Mouse (Mus musculus): ENCODE measurements at regions not wholly inside any gene's neighbourhood (a gene's known extent, or its start where the extent isn't known, plus 50 kb on each side); places are given as distances from the start of the nearest gene placed in this dataset.

GRCm38 (mm10) chr9:100357553-100357952 lies 129.0 kb downstream of the Il20rb start:
- Histone ChIP-seq H3K4me3 (ENCODE audit: low read depth, low read length) (no peak overlapping the region), H3K27ac (ENCODE audit: insufficient read depth, low read depth, low read length) (no peak overlapping the region), H3K4me1 (ENCODE audit: control insufficient read depth, insufficient read depth, insufficient read length, low read length) (no peaks in the 10 kb centered on the region), H3K36me3 (ENCODE audit: control insufficient read depth, insufficient read depth, low read length) (no peaks in the 10 kb centered on the region), H3K27me3 (ENCODE audit: control insufficient read depth, insufficient read depth, low read length) (no peaks in the 10 kb centered on the region)
- TF ChIP-seq POLR2A (IDR thresholded peaks at IDR 0.05; ENCODE audit: low read depth, low read length) (no peak), CTCF (IDR thresholded peaks at IDR 0.05; ENCODE audit: extremely low read depth, insufficient read length, insufficient replicate concordance, low read depth, low read length) (no peak)
- WGBS = 64% methylated on average over 12 of the region's 12 CpGs

GRCm38 (mm10) chr9:100340796-100341195 lies 145.8 kb downstream of the Il20rb start:
- H3K27ac ChIP-seq (ENCODE audit: insufficient read depth, low read depth, low read length) = no peak overlapping the region
- TF ChIP-seq CTCF (IDR thresholded peaks at IDR 0.05; ENCODE audit: extremely low read depth, insufficient read length, insufficient replicate concordance, low read depth, low read length) = no peak
- no peak for TF ChIP-seq POLR2A (IDR thresholded peaks at IDR 0.05; ENCODE audit: low read depth, low read length)
- H3K36me3 ChIP-seq (ENCODE audit: control insufficient read depth, insufficient read depth, low read length) = no peaks in the 10 kb centered on the region
- no peaks in the 10 kb centered on the region for H3K4me1 ChIP-seq (ENCODE audit: control insufficient read depth, insufficient read depth, insufficient read length, low read length)
- 76% methylated on average over 8 of the region's 8 CpGs for WGBS
- H3K27me3 ChIP-seq (ENCODE audit: control insufficient read depth, insufficient read depth, low read length) = no peaks in the 10 kb centered on the region
- no peak overlapping the region for H3K4me3 ChIP-seq (ENCODE audit: low read depth, low read length)

DNA sequence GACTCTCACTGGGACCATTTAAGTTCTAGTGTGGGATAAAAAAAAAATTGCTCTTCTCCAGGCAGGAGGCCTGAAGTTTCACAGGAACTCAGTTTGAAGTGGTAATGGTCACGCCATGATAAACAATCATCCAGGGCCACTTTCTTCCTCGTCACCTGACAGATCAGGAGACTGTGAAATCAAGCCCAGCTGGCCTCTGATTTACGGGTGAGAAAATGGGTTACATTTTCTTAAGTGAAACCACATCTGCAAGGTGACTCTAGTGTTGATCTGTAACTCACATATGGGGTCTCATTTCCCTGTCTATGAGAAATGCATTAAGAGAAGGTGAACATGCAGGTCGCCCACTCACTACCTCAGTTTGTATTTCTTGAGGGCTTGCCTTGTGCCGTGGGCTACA lies 178.8 kb downstream of the Il20rb start:
- TF ChIP-seq CTCF (IDR thresholded peaks at IDR 0.05; ENCODE audit: extremely low read depth, insufficient read length, insufficient replicate concordance, low read depth, low read length) = no peak
- TF ChIP-seq POLR2A (IDR thresholded peaks at IDR 0.05; ENCODE audit: low read depth, low read length) = no peak
- Histone ChIP-seq H3K4me1 (ENCODE audit: control insufficient read depth, insufficient read depth, insufficient read length, low read length) (no peaks in the 10 kb centered on the region), H3K4me3 (ENCODE audit: low read depth, low read length) (no peak overlapping the region), H3K36me3 (ENCODE audit: control insufficient read depth, insufficient read depth, low read length) (no peaks in the 10 kb centered on the region), H3K27ac (ENCODE audit: insufficient read depth, low read depth, low read length) (no peak overlapping the region), H3K27me3 (ENCODE audit: control insufficient read depth, insufficient read depth, low read length) (no peaks in the 10 kb centered on the region)
- 68% methylated on average over 5 of the region's 5 CpGs for WGBS

GRCm38 (mm10) chr9:100307364-100307763 lies 179.2 kb downstream of the Il20rb start:
- TF ChIP-seq CTCF (IDR thresholded peaks at IDR 0.05; ENCODE audit: extremely low read depth, insufficient read length, insufficient replicate concordance, low read depth, low read length) = no peak
- TF ChIP-seq POLR2A (IDR thresholded peaks at IDR 0.05; ENCODE audit: low read depth, low read length) = no peak
- Histone ChIP-seq H3K4me1 (ENCODE audit: control insufficient read depth, insufficient read depth, insufficient read length, low read length) (no peaks in the 10 kb centered on the region), H3K36me3 (ENCODE audit: control insufficient read depth, insufficient read depth, low read length) (no peaks in the 10 kb centered on the region), H3K27me3 (ENCODE audit: control insufficient read depth, insufficient read depth, low read length) (no peaks in the 10 kb centered on the region), H3K27ac (ENCODE audit: insufficient read depth, low read depth, low read length) (no peak overlapping the region), H3K4me3 (ENCODE audit: low read depth, low read length) (no peak overlapping the region)
- 40% methylated on average over 2 of the region's 2 CpGs for WGBS

DNA sequence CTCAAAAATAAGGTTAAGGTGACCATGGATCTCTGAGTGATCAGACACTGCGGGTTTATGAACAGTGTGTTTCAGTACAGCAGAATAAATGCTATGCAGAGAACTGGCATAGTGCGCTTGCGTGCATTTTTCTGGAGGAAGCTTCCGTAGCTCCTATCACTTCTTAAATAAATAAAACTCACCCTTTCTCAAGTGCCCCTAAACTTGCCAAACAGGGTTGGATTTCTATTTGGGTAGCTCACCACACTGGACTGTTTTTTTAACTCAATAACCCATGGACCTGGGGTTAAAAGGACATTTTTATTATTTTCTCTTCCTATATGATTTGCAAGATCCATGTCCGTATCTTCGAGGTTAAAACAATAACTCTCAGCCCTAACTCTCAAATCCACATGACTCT lies 182.8 kb downstream of the Il20rb start:
- H3K4me3 ChIP-seq (ENCODE audit: low read depth, low read length) = no peak overlapping the region
- no peaks in the 10 kb centered on the region for H3K4me1 ChIP-seq (ENCODE audit: control insufficient read depth, insufficient read depth, insufficient read length, low read length)
- 29% methylated on average over 6 of the region's 6 CpGs for WGBS
- H3K27me3 ChIP-seq (ENCODE audit: control insufficient read depth, insufficient read depth, low read length) = no peaks in the 10 kb centered on the region
- TF ChIP-seq POLR2A (IDR thresholded peaks at IDR 0.05; ENCODE audit: low read depth, low read length) (no peak), CTCF (IDR thresholded peaks at IDR 0.05; ENCODE audit: extremely low read depth, insufficient read length, insufficient replicate concordance, low read depth, low read length) (no peak)
- no peak overlapping the region for H3K27ac ChIP-seq (ENCODE audit: insufficient read depth, low read depth, low read length)
- no peaks in the 10 kb centered on the region for H3K36me3 ChIP-seq (ENCODE audit: control insufficient read depth, insufficient read depth, low read length)

GRCm38 (mm10) chr9:100301613-100302012 lies 185.0 kb downstream of the Il20rb start:
- 61% methylated on average over 12 of the region's 12 CpGs for WGBS

DNA sequence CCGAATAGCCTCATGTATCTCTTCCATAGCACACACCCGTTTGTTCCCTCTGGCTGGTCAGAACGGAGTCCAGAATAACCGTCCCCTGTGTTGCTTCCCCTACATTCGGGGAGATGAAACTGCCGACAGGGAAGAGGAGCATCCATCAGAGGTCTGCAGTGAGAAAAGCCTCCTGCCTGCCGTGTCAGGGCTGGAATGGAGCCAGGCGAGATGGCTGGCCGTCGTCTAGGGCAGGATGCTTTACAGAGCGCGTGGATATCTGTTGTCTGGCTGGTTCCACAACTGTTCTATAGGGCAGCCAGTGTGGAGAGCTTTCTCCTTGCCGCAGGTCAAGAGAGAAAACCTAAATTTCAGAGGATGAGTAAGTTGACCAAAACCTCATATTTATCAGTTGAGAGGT lies 209.2 kb downstream of the Il20rb start:
- TF ChIP-seq POLR2A (IDR thresholded peaks at IDR 0.05; ENCODE audit: low read depth, low read length) = no peak
- no peak for TF ChIP-seq CTCF (IDR thresholded peaks at IDR 0.05; ENCODE audit: extremely low read depth, insufficient read length, insufficient replicate concordance, low read depth, low read length)
- Histone ChIP-seq H3K27me3 (ENCODE audit: control insufficient read depth, insufficient read depth, low read length) (no peaks in the 10 kb centered on the region), H3K27ac (ENCODE audit: insufficient read depth, low read depth, low read length) (no peak overlapping the region), H3K4me1 (ENCODE audit: control insufficient read depth, insufficient read depth, insufficient read length, low read length) (no peaks in the 10 kb centered on the region), H3K36me3 (ENCODE audit: control insufficient read depth, insufficient read depth, low read length) (no peaks in the 10 kb centered on the region), H3K4me3 (ENCODE audit: low read depth, low read length) (no peak overlapping the region)
- 64% methylated on average over 13 of the region's 13 CpGs for WGBS

More at GRCm38 (mm10) chr9:100301613-100302012, 185.0 kb downstream of the Il20rb start:
- TF ChIP-seq CTCF (IDR thresholded peaks at IDR 0.05; ENCODE audit: extremely low read depth, insufficient read length, insufficient replicate concordance, low read depth, low read length) (peak; percentile 52; the same call in 1 of the 2 replicates), POLR2A (IDR thresholded peaks at IDR 0.05; ENCODE audit: low read depth, low read length) (no peak)
- H3K27me3 ChIP-seq (ENCODE audit: control insufficient read depth, insufficient read depth, low read length) = no peaks in the 10 kb centered on the region
- H3K27ac ChIP-seq (ENCODE audit: insufficient read depth, low read depth, low read length) = no peak overlapping the region
- no peak overlapping the region for H3K4me3 ChIP-seq (ENCODE audit: low read depth, low read length)
- no peaks in the 10 kb centered on the region for H3K36me3 ChIP-seq (ENCODE audit: control insufficient read depth, insufficient read depth, low read length)
- no peaks in the 10 kb centered on the region for H3K4me1 ChIP-seq (ENCODE audit: control insufficient read depth, insufficient read depth, insufficient read length, low read length)
